Mouse (Mus musculus) lung, embryonic 16.5 days (tissue): ENCODE measurements at regions not wholly inside any gene's neighbourhood (a gene's known extent, or its start where the extent isn't known, plus 50 kb on each side); places are given as distances from the start of the nearest gene placed in this dataset.
"Not testable (repeated sequence)": the region's sequence is repeated elsewhere in the genome, so short reads cannot be mapped to it uniquely, and the experiment has no call there.

Experiments used
- ATAC-seq: fragments of 200-750 bp; cut with Nextera tagmentation; 2 replicates; pipeline ENCODE4 v1.8.0; 2017; ENCODE audit warnings: low read depth, mild to moderate bottlenecking, moderate library complexity
- H3K27ac ChIP-seq: fragments of 300-500 bp; sonication (generic); 2 replicates; pipeline ENCODE4 v1.5.1; 2014; ENCODE audit warnings: mild to moderate bottlenecking, control low read depth, low read length
- H3K27me3 ChIP-seq: fragments of 300-500 bp; sonication (generic); 2 replicates; pipeline ENCODE4 v1.6.1; 2014; ENCODE audit warnings: low read depth, low read length, mixed read lengths; ENCODE audit not compliant: control insufficient read depth, insufficient read depth
- H3K36me3 ChIP-seq: fragments of 300-500 bp; sonication (generic); 2 replicates; pipeline ENCODE4 v1.6.1; 2014; ENCODE audit warnings: low read length; ENCODE audit not compliant: control insufficient read depth, insufficient read depth
- H3K4me1 ChIP-seq: fragments of 300-500 bp; sonication (generic); replicated peaks from 2 replicates; pipeline ENCODE4 v1.6.1; 2014; ENCODE audit warnings: low read length, mixed read lengths; ENCODE audit not compliant: control insufficient read depth, insufficient read depth
- H3K4me2 ChIP-seq: fragments of 300-500 bp; sonication (generic); 2 replicates; pipeline ENCODE4 v1.6.1; 2014; ENCODE audit warnings: low read depth, low read length, control low read depth
- H3K4me3 ChIP-seq: fragments of 300-500 bp; sonication (generic); 2 replicates; pipeline ENCODE4 v1.5.1; 2014; ENCODE audit warnings: mild to moderate bottlenecking, low read length, control low read depth
- H3K9ac ChIP-seq: fragments of 300-500 bp; sonication (generic); 2 replicates; pipeline ENCODE4 v1.6.1; 2014; ENCODE audit warnings: low read length, control low read depth
- H3K9me3 ChIP-seq: fragments of 300-500 bp; sonication (generic); 2 replicates; pipeline ENCODE4 v1.6.1; 2016; ENCODE audit warnings: low read length; ENCODE audit not compliant: control insufficient read depth
- WGBS: fragments of 180-500 bp; shearing (Covaris S2); extraction: QIAGEN DNeasy Blood & Tissue Kit; methylation state at CpG from one replicate; pipeline ENCODE4 v1.1.7; 2014; 5-methylcytosine and 5-hydroxymethylcytosine counted together

DNA sequence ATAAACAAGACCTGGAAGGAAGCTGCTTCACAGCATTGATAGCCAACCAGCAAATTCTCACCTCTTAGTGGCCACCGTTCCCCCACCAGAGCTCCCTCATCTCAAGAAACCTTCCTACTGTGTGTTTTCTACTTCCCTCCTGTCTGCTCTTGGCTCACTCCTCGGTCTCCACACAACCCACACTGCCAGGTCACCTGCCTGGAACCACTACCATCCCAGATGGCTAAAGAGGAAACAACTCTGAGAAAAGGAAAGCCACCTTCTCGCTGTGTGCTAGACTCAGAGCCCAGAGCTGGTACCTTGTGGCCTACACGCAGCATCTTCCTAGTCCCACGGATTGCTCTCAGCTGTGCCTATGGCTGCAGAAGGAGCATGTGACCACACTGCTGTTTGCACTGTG, 97.8 kb upstream of the Fam78b start:
- H3K4me1 ChIP-seq: peaks cover 7% of the 10 kb centered on the region
- ATAC-seq: no peak
- no peak overlapping the region for H3K4me3 ChIP-seq
- no peak overlapping the region for H3K4me2 ChIP-seq
- 76% methylated on average over 5 of the region's 5 CpGs for WGBS
- no peaks in the 10 kb centered on the region for H3K9me3 ChIP-seq
- no peaks in the 10 kb centered on the region for H3K27me3 ChIP-seq
- H3K9ac ChIP-seq: no peak overlapping the region
- H3K27ac ChIP-seq: no peak overlapping the region
- H3K36me3 ChIP-seq: no peaks in the 10 kb centered on the region

DNA sequence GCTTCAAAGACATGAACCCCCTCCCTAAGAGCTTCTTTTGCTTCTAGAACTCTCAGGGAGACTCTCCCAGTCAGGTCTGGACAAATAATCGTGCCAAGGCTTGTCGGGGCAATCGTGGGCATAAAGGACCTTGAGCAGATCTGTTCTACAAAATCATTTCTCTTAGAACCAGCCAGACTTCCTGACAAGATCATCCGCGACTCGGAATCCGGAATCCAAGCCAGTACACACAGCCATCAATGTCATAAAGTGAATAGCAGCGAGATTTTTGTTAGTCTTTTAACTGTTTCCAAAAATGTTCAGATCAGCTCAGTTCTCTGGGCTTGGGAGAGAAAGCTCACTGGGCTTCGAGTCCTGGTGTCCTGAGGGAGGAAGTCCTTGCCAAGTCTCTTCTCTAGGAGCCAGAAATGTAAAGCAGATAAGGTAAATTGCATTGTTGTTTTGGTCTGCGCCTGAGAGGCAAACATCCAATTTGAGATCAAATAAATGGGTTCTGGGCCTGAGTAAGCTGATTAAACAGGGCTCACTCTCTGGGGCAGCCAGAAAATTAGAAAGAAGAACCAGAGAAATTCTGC, 92.9 kb upstream of the Fam78b start:
- Histone ChIP-seq H3K27ac (no peak overlapping the region), H3K9ac (no peak overlapping the region), H3K27me3 (no peaks in the 10 kb centered on the region), H3K9me3 (no peaks in the 10 kb centered on the region), H3K4me2 (no peak overlapping the region), H3K36me3 (no peaks in the 10 kb centered on the region), H3K4me3 (no peak overlapping the region), H3K4me1 (no peaks in the 10 kb centered on the region)
- 63% methylated on average over 10 of the region's 10 CpGs for WGBS
- no peak for ATAC-seq

DNA sequence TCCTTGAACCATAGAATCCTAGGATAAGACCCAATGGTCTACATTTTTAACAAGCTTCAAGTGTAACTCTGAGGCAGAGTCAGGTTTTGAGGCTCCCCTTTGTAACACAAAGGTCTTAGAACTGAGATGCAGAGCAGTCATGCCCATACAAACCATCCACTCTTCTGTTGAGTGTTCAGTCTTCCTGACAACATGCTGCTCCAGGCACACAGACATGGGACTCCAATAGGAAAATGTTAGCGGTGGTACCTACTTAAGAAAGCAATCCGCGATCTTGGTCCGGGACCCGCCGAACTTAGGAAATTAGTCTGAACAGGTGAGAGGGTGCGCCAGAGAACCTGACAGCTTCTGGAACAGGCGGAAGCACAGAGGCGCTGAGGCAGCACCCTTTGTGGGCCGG, 89.0 kb upstream of the Fam78b start:
- WGBS: 96% methylated on average over 7 of the region's 10 CpGs
- H3K4me2 ChIP-seq, H3K27ac ChIP-seq, ATAC-seq, H3K9ac ChIP-seq, H3K4me1 ChIP-seq, H3K27me3 ChIP-seq, H3K36me3 ChIP-seq, H3K4me3 ChIP-seq, H3K9me3 ChIP-seq: not testable (repeated sequence)

DNA sequence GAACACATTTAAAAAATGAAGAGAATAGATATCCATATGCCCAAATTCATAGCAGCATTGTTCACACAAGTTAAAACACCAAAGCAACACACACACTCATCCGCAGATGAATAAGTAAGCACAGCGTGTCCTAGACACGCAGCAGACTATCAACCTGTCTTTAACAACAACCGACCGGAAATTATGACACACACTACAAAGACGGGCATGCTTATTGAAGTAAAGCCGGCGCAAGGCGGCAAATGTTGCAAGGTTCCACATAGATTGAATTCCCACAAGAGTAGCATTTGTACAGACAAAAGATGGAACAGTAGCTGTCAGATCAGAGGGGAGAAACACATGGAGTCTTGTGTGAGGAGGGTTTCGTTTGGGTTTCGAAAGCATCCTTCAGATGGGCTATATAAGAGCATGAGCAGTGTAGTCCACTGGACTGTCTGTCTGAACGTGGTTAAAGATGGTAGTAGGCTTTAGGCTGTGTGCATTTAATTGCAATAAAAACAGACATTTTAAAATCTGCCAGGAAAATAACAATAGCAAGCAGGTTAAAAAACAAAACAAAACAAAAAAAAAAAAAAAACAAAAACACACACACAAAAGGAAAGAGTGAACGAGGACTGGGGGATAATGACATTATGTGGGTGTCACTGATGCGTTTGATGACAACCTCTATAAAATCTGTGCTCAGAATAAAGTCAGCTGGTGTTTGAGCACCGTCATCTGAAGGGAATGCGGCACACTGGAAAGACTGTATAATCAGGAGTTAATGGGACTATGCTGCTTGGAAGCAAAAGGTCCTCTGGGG, 78.1 kb upstream of the Fam78b start:
- ATAC-seq: no peak
- 81% methylated on average over 16 of the region's 16 CpGs for WGBS
- Histone ChIP-seq H3K9ac (no peak overlapping the region), H3K4me3 (no peak overlapping the region), H3K4me2 (no peak overlapping the region), H3K27ac (no peak overlapping the region), H3K27me3 (no peaks in the 10 kb centered on the region), H3K9me3 (no peaks in the 10 kb centered on the region), H3K4me1 (no peaks in the 10 kb centered on the region), H3K36me3 (no peaks in the 10 kb centered on the region)

DNA sequence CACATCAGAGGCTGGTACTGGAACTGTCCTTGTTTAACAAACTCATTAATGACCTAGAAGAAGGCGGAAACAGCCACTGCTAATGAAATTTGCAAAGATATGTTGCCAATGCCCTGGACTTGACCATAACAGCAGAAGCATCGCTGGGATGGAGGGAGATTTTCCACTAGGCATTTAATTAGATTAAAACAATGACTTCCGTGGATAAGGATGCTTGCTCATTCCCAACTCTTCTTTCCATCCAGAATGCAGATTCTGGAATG, 77.6 kb upstream of the Fam78b start:
- Histone ChIP-seq H3K9ac (no peak overlapping the region), H3K27ac (no peak overlapping the region), H3K9me3 (no peaks in the 10 kb centered on the region), H3K4me3 (no peak overlapping the region), H3K4me2 (no peak overlapping the region), H3K4me1 (no peaks in the 10 kb centered on the region), H3K27me3 (no peaks in the 10 kb centered on the region), H3K36me3 (no peaks in the 10 kb centered on the region)
- 70% methylated on average over 3 of the region's 3 CpGs for WGBS
- ATAC-seq: no peak

DNA sequence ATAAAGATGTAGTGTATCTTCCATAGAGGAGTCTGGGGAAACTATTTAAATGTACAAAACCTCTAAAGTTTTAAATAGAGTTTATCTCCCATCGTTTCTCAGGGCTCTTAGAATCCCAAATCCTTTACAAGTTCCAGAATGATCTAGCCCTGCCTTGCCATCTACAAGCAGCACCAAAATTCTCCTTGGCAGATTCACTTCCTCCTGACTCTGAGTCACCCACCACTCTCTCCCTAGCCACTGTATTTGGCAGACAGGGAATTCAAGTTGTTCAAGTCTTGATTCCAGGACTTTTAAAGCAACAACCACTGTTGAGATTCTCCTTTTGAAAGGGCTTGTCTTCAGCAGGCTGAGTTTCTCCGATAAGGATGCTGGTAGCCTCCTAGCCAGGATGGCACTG, 77.1 kb upstream of the Fam78b start:
- no peak overlapping the region for H3K4me2 ChIP-seq
- no peaks in the 10 kb centered on the region for H3K36me3 ChIP-seq
- ATAC-seq: no peak
- H3K27ac ChIP-seq: no peak overlapping the region
- H3K9ac ChIP-seq: no peak overlapping the region
- H3K4me3 ChIP-seq: no peak overlapping the region
- no peaks in the 10 kb centered on the region for H3K27me3 ChIP-seq
- H3K9me3 ChIP-seq: no peaks in the 10 kb centered on the region
- no peaks in the 10 kb centered on the region for H3K4me1 ChIP-seq
- 69% methylated on average over 2 of the region's 2 CpGs for WGBS

DNA sequence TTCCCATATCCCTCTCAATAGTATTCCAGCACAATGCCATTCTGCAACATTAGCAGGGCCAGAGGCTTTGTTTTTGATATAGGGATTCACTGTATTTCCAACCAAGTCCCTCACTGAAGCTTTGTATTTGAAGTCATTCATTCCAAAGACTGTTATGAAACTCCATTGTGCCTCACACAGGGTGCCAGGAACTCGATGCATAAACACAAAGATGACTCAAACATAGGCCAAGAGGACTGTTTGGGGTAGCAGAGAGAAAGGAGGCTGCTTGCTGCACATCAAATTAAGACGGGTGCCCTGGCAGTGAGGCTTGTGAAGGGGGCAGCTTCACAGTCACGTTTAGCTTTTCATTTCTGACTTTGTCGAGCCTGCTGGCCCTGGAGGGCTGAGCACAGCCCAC, 75.1 kb upstream of the Fam78b start:
- 29% methylated on average over 4 of the region's 4 CpGs for WGBS
- Histone ChIP-seq H3K36me3 (no peaks in the 10 kb centered on the region), H3K27ac (no peak overlapping the region)

DNA sequence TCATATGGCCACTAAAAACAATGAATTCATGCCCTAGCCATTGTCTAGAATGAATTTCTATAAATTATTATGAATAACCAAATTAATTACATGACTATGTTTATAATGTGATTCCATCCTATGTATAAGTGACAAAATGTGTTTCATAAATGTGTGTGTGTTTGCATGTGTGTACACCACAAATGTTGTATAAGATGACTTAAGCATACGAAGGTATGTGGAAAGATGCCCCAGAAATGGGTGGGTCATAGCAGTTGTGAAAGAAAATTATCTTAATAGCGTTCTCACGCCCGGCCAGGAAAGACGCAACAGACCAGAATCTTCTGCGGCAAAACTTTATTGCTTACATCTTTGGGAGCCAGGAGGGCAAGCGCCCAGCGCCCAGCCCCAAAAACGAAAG, 61.5 kb upstream of the Fam78b start:
- Histone ChIP-seq H3K4me2 (peak overlapping the region; percentile 31; the same call in 1 of the 2 replicates), H3K4me3 (peak overlapping the region; percentile 34)
- H3K9ac ChIP-seq, H3K27ac ChIP-seq, H3K36me3 ChIP-seq, H3K27me3 ChIP-seq, H3K4me1 ChIP-seq, H3K9me3 ChIP-seq, ATAC-seq: not testable (repeated sequence)
- WGBS: 59% methylated on average over 9 of the region's 9 CpGs

More for the DNA sequence above, 75.1 kb upstream of the Fam78b start:
- Histone ChIP-seq H3K9me3 (no peaks in the 10 kb centered on the region), H3K4me3 (no peak overlapping the region), H3K4me2 (no peak overlapping the region), H3K27me3 (no peaks in the 10 kb centered on the region), H3K9ac (no peak overlapping the region), H3K4me1 (no peaks in the 10 kb centered on the region)
- no peak for ATAC-seq

DNA sequence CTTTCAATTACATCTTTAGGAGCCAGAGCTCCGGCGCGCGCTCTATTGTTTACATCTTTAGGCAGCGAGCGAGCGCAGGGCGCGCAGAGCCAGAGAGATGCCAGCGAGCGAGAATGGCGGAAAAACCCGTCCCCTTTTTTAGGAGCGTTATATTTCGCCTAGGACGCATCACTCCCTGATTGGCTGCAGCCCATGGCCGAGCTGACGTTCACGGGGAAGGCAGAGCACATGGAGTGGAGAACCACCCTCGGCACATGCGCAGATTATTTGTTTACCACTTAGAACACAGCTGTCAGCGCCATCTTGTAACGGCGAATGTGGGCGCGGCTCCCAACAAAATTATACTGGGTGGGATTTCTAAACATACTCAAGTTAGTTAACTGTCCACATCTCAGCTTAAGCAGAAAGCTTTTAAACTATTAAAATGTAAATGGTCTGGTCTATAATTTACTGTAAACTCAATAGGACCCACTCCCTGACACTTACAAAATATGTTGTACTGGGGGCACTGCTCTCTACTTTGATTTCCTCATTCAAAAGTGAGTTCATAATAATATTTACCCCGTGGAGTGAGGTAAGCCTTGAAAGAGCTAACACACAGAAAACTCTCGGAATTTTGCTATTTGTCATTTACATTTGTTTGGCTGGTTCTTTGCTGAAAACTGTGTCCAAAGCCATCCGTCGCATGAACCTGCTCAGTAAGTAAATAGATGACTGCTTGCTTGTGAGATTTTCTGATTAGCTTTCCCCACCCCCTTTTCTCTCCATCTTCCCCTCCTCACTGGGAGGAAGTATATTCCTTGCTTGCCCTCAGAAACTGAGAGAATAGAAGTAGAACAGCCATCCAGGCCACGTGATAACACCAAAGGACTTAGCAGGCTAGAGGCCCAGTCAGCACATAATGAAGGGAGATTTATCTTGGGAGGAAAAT, 60.8 kb upstream of the Fam78b start:
- peak overlapping the region; percentile 31; the same call in 1 of the 2 replicates for H3K4me2 ChIP-seq
- not testable (repeated sequence) for H3K4me1 ChIP-seq, H3K27me3 ChIP-seq, H3K9me3 ChIP-seq, H3K36me3 ChIP-seq, H3K27ac ChIP-seq, H3K9ac ChIP-seq
- peak; percentile 51; the same call in 1 of the 2 replicates for ATAC-seq
- peak overlapping the region; percentile 34 for H3K4me3 ChIP-seq
- 62% methylated on average over 31 of the region's 31 CpGs for WGBS
